Mouse (Mus musculus): ENCODE results near the gene Gm21783. TPM values are rescaled to one million over a fixed set of nuclear protein-coding genes. Genes with fewer than 3 reads are reported as not detected.
"Not testable (repeated sequence)": the region's sequence is repeated elsewhere in the genome, so short reads cannot be mapped to it uniquely, and the experiment has no call there.

The Gm21783 gene
- not detected for total RNA-seq (2021)
- long read RNA-seq, experiment 1 = 0 reads
- long read RNA-seq, experiment 2 = 0 reads

DNA sequence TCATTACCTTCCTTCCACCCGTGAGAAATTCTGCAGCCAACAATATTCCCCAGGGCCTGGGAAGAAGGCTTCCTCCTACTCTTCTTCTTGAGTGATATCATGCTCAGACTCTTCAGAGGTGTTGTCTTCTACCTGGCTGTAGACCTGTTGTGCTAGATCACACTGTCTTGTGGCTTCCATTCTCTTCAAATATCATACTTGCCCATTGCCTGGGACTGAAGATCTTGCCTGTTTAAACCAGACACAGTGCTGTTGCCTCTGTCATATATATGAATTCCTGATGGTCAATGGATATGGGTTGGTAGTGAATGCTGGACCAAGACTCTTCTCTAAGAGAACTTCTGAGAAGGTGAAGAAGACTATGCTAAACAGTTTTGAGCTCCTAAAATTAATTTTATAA, at the start of gene Gm21783:
Gene Gm21783, minus strand, starts transcription at position 101 of the 400 bp plus-strand sequence.
- DNase-seq (ENCODE audit: low spot score in 2 of 2) = not testable (repeated sequence)
